Mouse (Mus musculus) embryonic facial prominence, embryonic 14.5 days (tissue): ENCODE measurements around the gene Cnot10. TPM values are rescaled to one million over a fixed set of nuclear protein-coding genes. Genes with fewer than 3 reads are reported as not detected.
A peak's percentile ranks its signal among the peaks of the same experiment; 100 is the strongest.

Source experiments
- ATAC-seq: fragments of 200-750 bp; cut with Nextera tagmentation; 2 replicates; pipeline ENCODE4 v1.8.0; 2017; ENCODE audit warnings: low read depth, moderate number of reproducible peaks, moderate TSS enrichment
- DNase-seq: peaks from one replicate; pipeline ENCODE4 v3.0.0-alpha.2; 2015; ENCODE audit warnings: low spot score
- H3K27ac ChIP-seq: fragments of 300-500 bp; sonication (generic); replicated peaks from 2 replicates; pipeline ENCODE4 v1.5.1; 2014; ENCODE audit warnings: low read depth, mild to moderate bottlenecking, low read length, moderate library complexity
- H3K27me3 ChIP-seq: fragments of 300-500 bp; sonication (generic); replicated peaks from 2 replicates; pipeline ENCODE4 v1.6.1; 2014; ENCODE audit warnings: low read length; ENCODE audit not compliant: control insufficient read depth, insufficient read depth
- H3K36me3 ChIP-seq: fragments of 300-500 bp; sonication (generic); 2 replicates; pipeline ENCODE4 v1.6.1; 2014; ENCODE audit warnings: low read length, mixed read lengths; ENCODE audit not compliant: control insufficient read depth, insufficient read depth
- H3K4me1 ChIP-seq: fragments of 300-500 bp; sonication (generic); 2 replicates; pipeline ENCODE4 v1.6.1; 2014; ENCODE audit warnings: antibody characterized with exemption, low read length; ENCODE audit not compliant: control insufficient read depth, insufficient read depth
- H3K4me2 ChIP-seq: fragments of 300-500 bp; sonication (generic); 2 replicates; pipeline ENCODE4 v1.6.1; 2014; ENCODE audit warnings: low read depth, mild to moderate bottlenecking, low read length, moderate library complexity, mixed read lengths
- H3K4me3 ChIP-seq: fragments of 300-500 bp; sonication (generic); 2 replicates; pipeline ENCODE4 v1.5.1; 2014; ENCODE audit warnings: low read depth, mild to moderate bottlenecking, low read length
- H3K9ac ChIP-seq: fragments of 300-500 bp; sonication (generic); 2 replicates; pipeline ENCODE4 v1.6.1; 2014; ENCODE audit warnings: low read depth, mild to moderate bottlenecking, low read length, moderate library complexity, mixed read lengths
- H3K9me3 ChIP-seq: fragments of 300-500 bp; sonication (generic); 2 replicates; pipeline ENCODE4 v1.6.1; 2016; ENCODE audit warnings: low read length; ENCODE audit not compliant: control insufficient read depth
- WGBS: fragments of 180-500 bp; shearing (Covaris S2); extraction: QIAGEN DNeasy Blood & Tissue Kit; methylation state at CpG from one replicate; pipeline ENCODE4 v1.1.7; 2014; 5-methylcytosine and 5-hydroxymethylcytosine counted together
- polyA plus RNA-seq: library from polyadenylated mRNA; unstranded; fragments of >200 nt; fragmentation: Nextera tagmentation; extraction: Ambion mirVana; gene quantifications from 2 replicates; pipeline ENCODE4 v1.2.1, GENCODE M21; 2014

The Cnot10 gene
- polyA plus RNA-seq, 1 experiment from 2014 or later, result 52.4 TPM

- Histone ChIP-seq H3K4me3 (peak overlapping the region; percentile 33), H3K27me3 (no peaks in the 10 kb centered on the region), H3K9ac (peak overlapping the region; percentile 47), H3K36me3 (peaks cover 39% of the 10 kb centered on the region), H3K4me1 (no peaks in the 10 kb centered on the region), H3K27ac (no peak overlapping the region), H3K9me3 (no peaks in the 10 kb centered on the region), H3K4me2 (peak overlapping the region; percentile 59)
- WGBS, result 6% methylated on average over 29 of the region's 31 CpGs
- peak; percentile 74 for ATAC-seq
- DNase-seq, result peak; percentile 75
Observed at GRCm38 (mm10) chr9:114584183-114585016, 55.6 kb downstream of the Cnot10 start.

- H3K27ac ChIP-seq, result no peak overlapping the region
- H3K27me3 ChIP-seq, result no peaks in the 10 kb centered on the region
- H3K36me3 ChIP-seq, result peaks cover 33% of the 10 kb centered on the region
- H3K9ac ChIP-seq, result peak overlapping the region; percentile 47
- no peaks in the 10 kb centered on the region for H3K4me1 ChIP-seq
- H3K9me3 ChIP-seq, result no peaks in the 10 kb centered on the region
- peak overlapping the region; percentile 33 for H3K4me3 ChIP-seq
- under 1% methylated on average over 23 of the region's 23 CpGs for WGBS
- peak; percentile 48 for ATAC-seq
- DNase-seq, result peak; percentile 73
- H3K4me2 ChIP-seq, result peak overlapping the region; percentile 59
Observed at GRCm38 (mm10) chr9:114583812-114584182, 56.2 kb downstream of the Cnot10 start.

- 64% methylated on average over 11 of the region's 11 CpGs for WGBS
- Histone ChIP-seq H3K27me3 (no peaks in the 10 kb centered on the region), H3K9me3 (no peaks in the 10 kb centered on the region), H3K4me2 (no peak overlapping the region), H3K4me3 (no peak overlapping the region), H3K9ac (no peak overlapping the region), H3K27ac (no peak overlapping the region), H3K36me3 (no peaks in the 10 kb centered on the region), H3K4me1 (no peaks in the 10 kb centered on the region)
- ATAC-seq (no peak), DNase-seq (no peak)
Observed at GRCm38 (mm10) chr9:114578646-114579045, 61.3 kb downstream of the Cnot10 start.

DNA sequence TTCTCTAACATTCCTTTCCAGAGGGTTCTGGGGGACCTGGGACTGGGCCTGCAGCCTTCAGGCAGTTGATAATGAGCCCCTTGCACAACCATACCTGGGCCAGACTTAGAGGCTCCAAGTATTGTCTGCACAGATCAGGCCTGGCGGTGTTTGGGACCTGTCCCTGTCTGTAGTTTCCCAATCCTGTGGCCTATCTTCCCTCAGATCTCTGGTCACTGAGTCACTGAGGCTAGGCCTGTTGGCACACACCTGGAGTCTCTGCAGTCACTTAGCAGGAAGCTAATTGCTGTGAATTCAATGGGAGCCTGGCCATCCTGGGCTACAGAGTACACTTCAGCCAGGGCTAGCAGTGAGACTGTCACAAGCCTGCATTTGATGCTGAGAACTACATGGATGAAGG, 64.0 kb downstream of the Cnot10 start:
- Histone ChIP-seq H3K9ac (no peak overlapping the region), H3K36me3 (no peaks in the 10 kb centered on the region), H3K27ac (no peak overlapping the region), H3K9me3 (no peaks in the 10 kb centered on the region), H3K4me1 (no peaks in the 10 kb centered on the region), H3K27me3 (no peaks in the 10 kb centered on the region), H3K4me3 (no peak overlapping the region), H3K4me2 (no peak overlapping the region)
- ATAC-seq, result no peak
- 76% methylated on average over 1 of the region's 1 CpGs for WGBS
- no peak for DNase-seq

GRCm38 (mm10) chr9:114573528-114573927, 66.5 kb downstream of the Cnot10 start:
- no peak overlapping the region for H3K27ac ChIP-seq
- H3K9me3 ChIP-seq, result no peaks in the 10 kb centered on the region
- 49% methylated on average over 5 of the region's 5 CpGs for WGBS
- ATAC-seq (no peak), DNase-seq (no peak)
- no peak overlapping the region for H3K4me3 ChIP-seq
- no peaks in the 10 kb centered on the region for H3K4me1 ChIP-seq
- H3K36me3 ChIP-seq, result no peaks in the 10 kb centered on the region
- no peak overlapping the region for H3K4me2 ChIP-seq
- no peaks in the 10 kb centered on the region for H3K27me3 ChIP-seq
- no peak overlapping the region for H3K9ac ChIP-seq

DNA sequence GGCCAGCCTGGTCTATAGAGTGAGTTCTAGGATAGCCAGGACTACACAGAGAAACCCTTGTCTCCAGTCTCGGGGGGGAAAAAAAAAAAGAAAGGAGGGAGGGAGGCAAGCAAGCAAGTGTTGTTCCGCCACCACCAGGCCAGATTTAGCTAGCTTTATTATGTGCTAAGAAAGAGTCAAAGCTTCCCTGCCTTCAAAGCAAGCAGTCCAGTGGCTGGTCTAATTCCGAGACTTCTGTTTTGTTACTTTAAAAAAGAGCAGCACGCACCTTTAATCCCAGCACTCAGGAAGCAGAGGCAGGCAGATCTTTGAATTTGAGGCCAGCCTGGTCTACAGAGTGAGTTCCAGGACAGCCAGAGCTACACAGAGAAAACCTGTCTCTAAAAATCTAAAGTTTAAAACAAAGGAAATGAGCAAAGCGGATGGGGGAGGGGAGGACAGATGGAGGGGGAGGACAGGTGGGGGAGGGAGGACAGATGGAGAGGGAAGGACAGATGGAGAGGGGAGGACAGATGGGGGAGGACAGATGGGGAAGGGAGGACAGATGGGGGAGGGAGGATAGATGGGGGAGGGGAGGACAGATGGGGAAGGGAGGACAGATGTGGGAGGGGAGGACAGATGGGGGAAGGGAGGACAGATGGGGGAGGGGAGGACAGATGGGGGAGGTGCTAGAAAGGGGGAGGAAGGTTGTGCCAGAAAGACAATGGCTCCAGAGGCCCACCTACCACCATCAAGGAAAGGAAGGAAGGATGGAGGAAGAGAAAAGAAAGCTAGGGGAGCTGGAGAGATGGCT, 71.1 kb downstream of the Cnot10 start:
- Histone ChIP-seq H3K27me3 (peaks cover 9% of the 10 kb centered on the region; the same call in 1 of the 2 replicates), H3K4me1 (peaks cover 3% of the 10 kb centered on the region; the same call in 1 of the 2 replicates), H3K27ac (no peak overlapping the region), H3K4me3 (no peak overlapping the region), H3K9ac (no peak overlapping the region), H3K36me3 (no peaks in the 10 kb centered on the region), H3K9me3 (no peaks in the 10 kb centered on the region), H3K4me2 (no peak overlapping the region)
- 87% methylated on average over 5 of the region's 5 CpGs for WGBS
- no peak for ATAC-seq
- no peak for DNase-seq

GRCm38 (mm10) chr9:114564667-114565066, 75.3 kb downstream of the Cnot10 start:
- peak overlapping the region; percentile 95 for H3K4me2 ChIP-seq
- peak overlapping the region; percentile 59 for H3K4me3 ChIP-seq
- H3K9ac ChIP-seq, result no peak overlapping the region
- DNase-seq, result no peak
- no peaks in the 10 kb centered on the region for H3K36me3 ChIP-seq
- H3K27me3 ChIP-seq, result peaks cover 50% of the 10 kb centered on the region
- 3% methylated on average over 10 of the region's 10 CpGs for WGBS
- no peak overlapping the region for H3K27ac ChIP-seq
- no peaks in the 10 kb centered on the region for H3K9me3 ChIP-seq
- H3K4me1 ChIP-seq, result peaks cover 3% of the 10 kb centered on the region; the same call in 1 of the 2 replicates
- no peak for ATAC-seq

GRCm38 (mm10) chr9:114563761-114564606, 76.0 kb downstream of the Cnot10 start, which contains the start of gene Trim71:
Gene Trim71, minus strand, starts transcription at chr9:114564369.
- Histone ChIP-seq H3K4me2 (peak within 1 kb of the TSS; percentile 95), H3K27ac (no peak within 1 kb of the TSS; the same call in 1 of the 2 replicates), H3K4me3 (peak within 1 kb of the TSS; percentile 59), H3K27me3 (peaks cover 56% of the 10 kb centered on the region), H3K9ac (peak within 1 kb of the TSS; percentile 65), H3K36me3 (no peaks in the 10 kb centered on the region), H3K4me1 (peaks cover 3% of the 10 kb centered on the region; the same call in 1 of the 2 replicates), H3K9me3 (no peaks in the 10 kb centered on the region)
- ATAC-seq, result peak; percentile 58
- WGBS, result under 1% methylated on average over 52 of the region's 91 CpGs
- peak; percentile 30 for DNase-seq
